Mouse (Mus musculus): ENCODE data around the gene Rassf7. TPM values are rescaled to one million over a fixed set of nuclear protein-coding genes. Genes with fewer than 3 reads are reported as not detected.

Gene Rassf7
- polyA plus RNA-seq (2015; fragmentation: Nextera tagmentation; extraction: Ambion mirVana), result 27.4 and 32.9 TPM in 2 replicates

- WGBS, result under 1% methylated on average over 41 of the region's 41 CpGs
- H3K4me2 ChIP-seq, result peak within 1 kb of the TSS; percentile 92
These were observed at the start of gene Rassf7 for GRCm38 (mm10) chr7:141215101-141215879. Gene Rassf7, plus strand, starts transcription at chr7:141215860.

DNA sequence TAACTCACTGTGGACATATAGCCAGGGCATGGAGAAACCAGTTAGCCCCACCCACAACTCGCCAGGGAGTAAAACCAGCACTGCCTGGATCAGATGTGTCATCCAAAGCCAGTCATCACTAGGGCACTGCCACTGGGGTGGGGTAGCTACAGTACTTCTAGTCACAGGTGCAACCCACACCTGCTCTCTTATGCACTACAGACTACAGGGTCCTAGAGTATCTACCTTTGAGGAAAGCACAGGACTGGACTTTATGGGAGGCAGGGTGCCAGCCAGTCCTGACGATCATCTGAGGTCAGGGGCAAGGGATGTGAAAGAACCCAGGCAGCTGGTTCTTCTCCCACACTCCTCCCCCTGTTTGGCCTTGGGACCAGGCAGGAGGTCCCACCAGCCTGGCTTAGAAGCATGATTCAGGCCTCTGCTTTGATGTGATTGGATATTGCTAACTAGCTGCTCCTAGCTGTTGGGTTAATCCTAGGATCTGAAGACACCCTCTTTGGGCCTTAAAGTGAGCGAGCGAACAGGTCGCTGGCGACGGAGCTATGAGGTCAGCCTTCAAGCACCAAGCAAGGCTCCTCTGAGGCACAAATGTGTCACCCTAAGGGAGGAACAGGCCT lies 47.7 kb upstream of the Rassf7 start:
- peak overlapping the region; percentile 35 for H3K4me3 ChIP-seq
- ATAC-seq (ENCODE audit: low FRiP score), result no peak
- H3K4me2 ChIP-seq, result peak overlapping the region; percentile 51
- WGBS, result 28% methylated on average over 7 of the region's 7 CpGs
- H3K36me3 ChIP-seq, result peaks cover 24% of the 10 kb centered on the region
- no peaks in the 10 kb centered on the region for H3K27me3 ChIP-seq
- no peak overlapping the region for H3K27ac ChIP-seq
- H3K4me1 ChIP-seq (replicated peaks), result peaks cover 17% of the 10 kb centered on the region
- peak overlapping the region; percentile 66 for H3K9ac ChIP-seq
- no peaks in the 10 kb centered on the region for H3K9me3 ChIP-seq

More at GRCm38 (mm10) chr7:141215101-141215879, at the start of gene Rassf7:
- peak within 1 kb of the TSS; percentile 90 for H3K27ac ChIP-seq
- H3K4me3 ChIP-seq, result peak within 1 kb of the TSS; percentile 74
- peaks cover 18% of the 10 kb centered on the region for H3K36me3 ChIP-seq
- H3K27me3 ChIP-seq, result no peaks in the 10 kb centered on the region
- peak within 1 kb of the TSS; percentile 74 for H3K9ac ChIP-seq
- no peaks in the 10 kb centered on the region for H3K9me3 ChIP-seq
- peaks cover 27% of the 10 kb centered on the region for H3K4me1 ChIP-seq (replicated peaks)
- peak; percentile 95 for ATAC-seq (ENCODE audit: low FRiP score)

GRCm38 (mm10) chr7:141168518-141168953 lies 47.1 kb upstream of the Rassf7 start:
- Histone ChIP-seq H3K4me2 (peak overlapping the region; percentile 51), H3K9me3 (no peaks in the 10 kb centered on the region), H3K4me1 (replicated peaks) (peaks cover 22% of the 10 kb centered on the region), H3K27me3 (no peaks in the 10 kb centered on the region), H3K9ac (peak overlapping the region; percentile 66), H3K27ac (no peak overlapping the region), H3K4me3 (peak overlapping the region; percentile 35), H3K36me3 (peaks cover 18% of the 10 kb centered on the region)
- 9% methylated on average over 22 of the region's 22 CpGs for WGBS
- no peak for ATAC-seq (ENCODE audit: low FRiP score)

- ATAC-seq (ENCODE audit: low FRiP score), result no peak
- no peak overlapping the region for H3K4me3 ChIP-seq
- WGBS, result 78% methylated on average over 1 of the region's 1 CpGs
- H3K4me2 ChIP-seq, result no peak overlapping the region
- no peaks in the 10 kb centered on the region for H3K9me3 ChIP-seq
- H3K4me1 ChIP-seq (replicated peaks), result peaks cover 24% of the 10 kb centered on the region
- H3K27ac ChIP-seq, result no peak overlapping the region
- no peaks in the 10 kb centered on the region for H3K27me3 ChIP-seq
- no peak overlapping the region for H3K9ac ChIP-seq
- peaks cover 11% of the 10 kb centered on the region for H3K36me3 ChIP-seq
These were observed 46.4 kb upstream of the Rassf7 start for GRCm38 (mm10) chr7:141169300-141169699.

- Histone ChIP-seq H3K9me3 (no peaks in the 10 kb centered on the region), H3K4me2 (no peak overlapping the region), H3K27me3 (no peaks in the 10 kb centered on the region), H3K27ac (no peak overlapping the region), H3K36me3 (peaks cover 7% of the 10 kb centered on the region; the same call in 1 of the 2 replicates), H3K9ac (no peak overlapping the region), H3K4me3 (no peak overlapping the region), H3K4me1 (replicated peaks) (peaks cover 24% of the 10 kb centered on the region)
- no peak for ATAC-seq (ENCODE audit: low FRiP score)
These were observed 45.8 kb upstream of the Rassf7 start for GRCm38 (mm10) chr7:141169866-141170265.

GRCm38 (mm10) chr7:141172116-141173006 lies 43.3 kb upstream of the Rassf7 start, which contains the start of gene Rnh1:
Gene Rnh1, minus strand, starts transcription at chr7:141172857.
- 4% methylated on average over 55 of the region's 55 CpGs for WGBS
- H3K27ac ChIP-seq, result peak within 1 kb of the TSS; percentile 97
- peaks cover 24% of the 10 kb centered on the region for H3K4me1 ChIP-seq (replicated peaks)
- no peaks in the 10 kb centered on the region for H3K27me3 ChIP-seq
- no peaks in the 10 kb centered on the region for H3K9me3 ChIP-seq
- peak within 1 kb of the TSS; percentile 51 for H3K4me3 ChIP-seq
- H3K9ac ChIP-seq, result peak within 1 kb of the TSS; percentile 76
- peak within 1 kb of the TSS; percentile 73 for H3K4me2 ChIP-seq
- no peaks in the 10 kb centered on the region for H3K36me3 ChIP-seq
- ATAC-seq (ENCODE audit: low FRiP score), result peak; percentile 98

GRCm38 (mm10) chr7:141173323-141173850 lies 42.3 kb upstream of the Rassf7 start:
- 86% methylated on average over 5 of the region's 5 CpGs for WGBS
- H3K9me3 ChIP-seq, result no peaks in the 10 kb centered on the region
- no peak for ATAC-seq (ENCODE audit: low FRiP score)

DNA sequence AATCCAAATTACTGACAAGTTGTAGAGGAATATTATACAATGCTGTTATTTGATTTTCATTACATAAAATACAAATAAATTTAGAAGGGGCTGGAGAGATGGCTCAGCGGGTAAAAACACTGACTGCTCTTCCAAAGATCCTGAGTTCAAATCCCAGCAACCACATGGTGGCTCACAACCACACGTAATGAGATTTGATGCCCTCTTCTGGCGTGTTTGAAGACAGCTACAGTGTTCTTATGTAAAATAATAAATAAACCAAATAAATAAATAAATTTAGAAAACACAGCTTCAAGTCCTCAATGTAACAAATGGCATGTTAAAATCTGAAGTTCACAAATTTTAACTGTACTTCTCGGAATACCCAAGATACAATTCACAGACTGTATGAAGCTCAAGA lies 40.6 kb upstream of the Rassf7 start:
- H3K9me3 ChIP-seq, result no peaks in the 10 kb centered on the region
- WGBS, result 88% methylated on average over 4 of the region's 4 CpGs
- no peak overlapping the region for H3K27ac ChIP-seq
- ATAC-seq (ENCODE audit: low FRiP score), result no peak
- H3K27me3 ChIP-seq, result no peaks in the 10 kb centered on the region
- H3K36me3 ChIP-seq, result no peaks in the 10 kb centered on the region
- H3K9ac ChIP-seq, result no peak overlapping the region
- H3K4me2 ChIP-seq, result no peak overlapping the region
- peaks cover 13% of the 10 kb centered on the region for H3K4me1 ChIP-seq (replicated peaks)
- no peak overlapping the region for H3K4me3 ChIP-seq

More at GRCm38 (mm10) chr7:141173323-141173850, 42.3 kb upstream of the Rassf7 start:
- peak overlapping the region; percentile 51 for H3K4me3 ChIP-seq
- peak overlapping the region; percentile 97 for H3K27ac ChIP-seq
- H3K4me1 ChIP-seq (replicated peaks), result peaks cover 18% of the 10 kb centered on the region
- peak overlapping the region; percentile 76 for H3K9ac ChIP-seq
- H3K4me2 ChIP-seq, result peak overlapping the region; percentile 73
- H3K27me3 ChIP-seq, result no peaks in the 10 kb centered on the region
- H3K36me3 ChIP-seq, result no peaks in the 10 kb centered on the region

DNA sequence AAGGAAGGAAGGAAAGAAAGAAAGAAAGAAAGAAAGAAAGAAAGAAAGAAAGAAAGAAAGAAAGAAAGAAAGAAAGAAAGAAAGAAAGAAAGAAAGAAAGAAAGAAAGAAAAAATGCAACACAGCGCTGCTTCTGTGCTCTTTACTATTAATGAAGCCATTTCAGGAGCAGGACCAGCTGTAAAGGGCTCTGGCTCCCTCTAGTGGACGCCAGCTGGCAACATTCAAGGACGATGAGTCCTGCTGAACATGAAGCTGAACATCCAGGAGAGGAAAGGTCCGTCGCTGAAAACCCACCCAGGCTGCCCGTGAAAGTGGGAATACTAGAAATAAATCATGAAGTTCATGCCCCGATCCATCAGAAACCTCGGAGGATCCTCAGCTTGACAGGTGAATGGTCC lies 39.5 kb upstream of the Rassf7 start:
- Histone ChIP-seq H3K36me3 (no peaks in the 10 kb centered on the region), H3K4me3 (no peak overlapping the region), H3K27ac (no peak overlapping the region), H3K4me1 (replicated peaks) (peaks cover 13% of the 10 kb centered on the region), H3K4me2 (no peak overlapping the region), H3K9ac (0 out of 2 replicates have a peak overlapping the region, but pooled peaks have one; percentile 35), H3K9me3 (no peaks in the 10 kb centered on the region), H3K27me3 (no peaks in the 10 kb centered on the region)
- no peak for ATAC-seq (ENCODE audit: low FRiP score)
- 4% methylated on average over 8 of the region's 8 CpGs for WGBS

DNA sequence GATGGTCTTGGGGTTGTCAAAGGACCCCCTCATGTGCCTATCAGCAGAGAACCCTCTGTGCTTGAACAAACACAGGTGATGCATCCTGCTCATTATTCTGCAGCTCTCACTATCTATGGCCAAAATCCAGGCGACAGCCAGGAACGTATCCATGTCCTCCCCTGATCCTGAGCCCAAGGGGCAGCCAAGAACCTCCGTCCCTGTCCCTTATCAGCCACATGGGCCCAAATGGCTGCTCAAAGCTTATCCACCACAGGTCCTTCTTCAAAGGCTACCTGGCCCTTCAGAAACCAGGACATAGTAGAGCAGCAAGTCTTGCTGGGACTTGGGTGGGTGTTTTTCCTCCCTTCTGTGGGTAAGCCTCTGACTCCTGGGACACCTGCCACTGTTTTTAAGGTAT lies 27.5 kb upstream of the Rassf7 start:
- no peaks in the 10 kb centered on the region for H3K27me3 ChIP-seq
- H3K4me3 ChIP-seq, result no peak overlapping the region
- H3K4me1 ChIP-seq (replicated peaks), result peaks cover 18% of the 10 kb centered on the region
- H3K9me3 ChIP-seq, result no peaks in the 10 kb centered on the region
- H3K36me3 ChIP-seq, result peaks cover 38% of the 10 kb centered on the region
- no peak overlapping the region for H3K27ac ChIP-seq
- H3K4me2 ChIP-seq, result no peak overlapping the region
- no peak for ATAC-seq (ENCODE audit: low FRiP score)
- no peak overlapping the region for H3K9ac ChIP-seq
- 85% methylated on average over 3 of the region's 3 CpGs for WGBS

- peaks cover 38% of the 10 kb centered on the region for H3K36me3 ChIP-seq
- no peak overlapping the region for H3K4me2 ChIP-seq
- 85% methylated on average over 3 of the region's 3 CpGs for WGBS
- peaks cover 19% of the 10 kb centered on the region for H3K4me1 ChIP-seq (replicated peaks)
- no peak overlapping the region for H3K27ac ChIP-seq
- H3K27me3 ChIP-seq, result no peaks in the 10 kb centered on the region
- ATAC-seq (ENCODE audit: low FRiP score), result no peak
- H3K9ac ChIP-seq, result no peak overlapping the region
- H3K4me3 ChIP-seq, result no peak overlapping the region
- H3K9me3 ChIP-seq, result no peaks in the 10 kb centered on the region
These were observed 26.9 kb upstream of the Rassf7 start for GRCm38 (mm10) chr7:141188733-141189132.

All from hindbrain, embryonic 13.5 days (tissue).